Comparison of ENCODE assay signal across 9 mouse cellular contexts in genomic region chr5:76025996-76026665, GRCm38 (mm10). TPM values are rescaled to one million over a fixed set of nuclear protein-coding genes. Genes with fewer than 3 reads are reported as not detected.
A peak's percentile ranks its signal among the peaks of the same experiment; 100 is the strongest.
DNase-seq lines count a peak whose midpoint lies in the region; ATAC-seq and TF ChIP-seq lines count a peak whose summit lies in the region.
"Had no signal": no experiment of that assay in that cellular context is flagged by ENCODE, and none has a peak within 500 bp of the region (broad histone marks: within the 10 kb centered on the region; RNA-seq: fewer than 3 reads in every experiment).

No protein-coding gene starts in this region.

- no peaks in the 10 kb centered on the region for H3K4me1 ChIP-seq in hindbrain, embryonic 11.5 days (replicated peaks; ENCODE audit: control insufficient read depth, insufficient read depth, low read length)
- no peaks in the 10 kb centered on the region for H3K4me1 ChIP-seq in hindbrain, embryonic 16.5 days (ENCODE audit: control insufficient read depth, insufficient read depth, low read depth, low read length)
- H3K4me1 ChIP-seq in E14TG2a.4 (replicated peaks; ENCODE audit: low read depth, low read length) = peaks cover 8% of the 10 kb centered on the region
- H3K4me1 ChIP-seq in cortical plate, adult 2 months (ENCODE audit: control insufficient read depth, insufficient read depth, low read length) = no peaks in the 10 kb centered on the region
- H3K4me1 ChIP-seq in forebrain, embryonic 13.5 days = no peaks in the 10 kb centered on the region
- H3K4me1 ChIP-seq: neural tube, embryonic 12.5 days had no signal

- no peak overlapping the region for H3K4me2 ChIP-seq in hindbrain, embryonic 11.5 days (replicated peaks; ENCODE audit: low read depth, low read length)
- no peak overlapping the region for H3K4me2 ChIP-seq in hindbrain, embryonic 16.5 days (ENCODE audit: low read length)
- H3K4me2 ChIP-seq in forebrain, embryonic 13.5 days = no peak overlapping the region
- H3K4me2 ChIP-seq: neural tube, embryonic 12.5 days had no signal

- H3K36me3 ChIP-seq in hindbrain, embryonic 11.5 days (ENCODE audit: control insufficient read depth, insufficient read depth, low read length) = no peaks in the 10 kb centered on the region
- no peaks in the 10 kb centered on the region for H3K36me3 ChIP-seq in hindbrain, embryonic 16.5 days (ENCODE audit: control insufficient read depth, insufficient read depth, low read length)
- no peaks in the 10 kb centered on the region for H3K36me3 ChIP-seq in E14TG2a.4 (ENCODE audit: insufficient read depth, low read length)
- no peaks in the 10 kb centered on the region for H3K36me3 ChIP-seq in forebrain, embryonic 13.5 days (ENCODE audit: poor library complexity, severe bottlenecking)
- H3K36me3 ChIP-seq: neural tube, embryonic 12.5 days had no signal

- no peak for ATAC-seq in hindbrain, embryonic 11.5 days (ENCODE audit: low FRiP score)
- ATAC-seq in hindbrain, embryonic 16.5 days = no peak
- peak; percentile 54 for ATAC-seq in megakaryocyte, adult 5-6 weeks (ENCODE audit: poor library complexity, severe bottlenecking)
- ATAC-seq in forebrain, embryonic 13.5 days = no peak

- no peak for TF ChIP-seq POLR2A in cortical plate, adult 2 months (IDR thresholded peaks at IDR 0.05; ENCODE audit: extremely low read depth, insufficient read depth, low read length)

- DNase-seq in hindbrain, embryonic 11.5 days (ENCODE audit: low spot score) = peak; percentile 20
- DNase-seq in 3T3-L1 (ENCODE audit: low read depth, low spot score) = peak; percentile 54
- DNase-seq in gastrocnemius, postnatal 25 days = no peak

- 56% methylated on average over 4 of the region's 4 CpGs for WGBS in hindbrain, embryonic 11.5 days
- 63% methylated on average over 4 of the region's 4 CpGs for WGBS in hindbrain, embryonic 16.5 days
- WGBS in forebrain, embryonic 13.5 days = 55% methylated on average over 4 of the region's 4 CpGs

- no peak overlapping the region for H3K27ac ChIP-seq in hindbrain, embryonic 11.5 days (ENCODE audit: low read depth, low read length)
- H3K27ac ChIP-seq in hindbrain, embryonic 16.5 days (ENCODE audit: low read depth, low read length) = no peak overlapping the region
- no peak overlapping the region for H3K27ac ChIP-seq in cortical plate, adult 2 months (ENCODE audit: insufficient read depth, low read length)
- H3K27ac ChIP-seq in forebrain, embryonic 13.5 days = no peak overlapping the region
- H3K27ac ChIP-seq: neural tube, embryonic 12.5 days had no signal

- H3K27me3 ChIP-seq in hindbrain, embryonic 11.5 days (ENCODE audit: control insufficient read depth, insufficient read depth, low read length) = no peaks in the 10 kb centered on the region
- H3K27me3 ChIP-seq in hindbrain, embryonic 16.5 days (replicated peaks; ENCODE audit: control insufficient read depth, insufficient read depth, low read length) = no peaks in the 10 kb centered on the region
- H3K27me3 ChIP-seq in E14TG2a.4 (ENCODE audit: insufficient read depth, low read length) = no peaks in the 10 kb centered on the region
- no peaks in the 10 kb centered on the region for H3K27me3 ChIP-seq in forebrain, embryonic 13.5 days
- H3K27me3 ChIP-seq: neural tube, embryonic 12.5 days had no signal

- no peak overlapping the region for H3K4me3 ChIP-seq in hindbrain, embryonic 11.5 days (ENCODE audit: low read depth, low read length)
- H3K4me3 ChIP-seq in hindbrain, embryonic 16.5 days (ENCODE audit: low read length) = no peak overlapping the region
- no peak overlapping the region for H3K4me3 ChIP-seq in E14TG2a.4 (replicated peaks; ENCODE audit: low read length)
- no peak overlapping the region for H3K4me3 ChIP-seq in cortical plate, adult 2 months (ENCODE audit: insufficient read depth, low read length)
- no peak overlapping the region for H3K4me3 ChIP-seq in forebrain, embryonic 13.5 days
- H3K4me3 ChIP-seq: neural tube, embryonic 12.5 days had no signal

- no peaks in the 10 kb centered on the region for H3K9me3 ChIP-seq in hindbrain, embryonic 11.5 days (ENCODE audit: control insufficient read depth, low read length)
- H3K9me3 ChIP-seq in hindbrain, embryonic 16.5 days (ENCODE audit: control insufficient read depth, low read length) = no peaks in the 10 kb centered on the region
- peaks cover 15% of the 10 kb centered on the region for H3K9me3 ChIP-seq in E14TG2a.4 (ENCODE audit: low read length)
- no peaks in the 10 kb centered on the region for H3K9me3 ChIP-seq in forebrain, embryonic 13.5 days (replicated peaks)
- H3K9me3 ChIP-seq: neural tube, embryonic 12.5 days had no signal

- H3K9ac ChIP-seq in hindbrain, embryonic 11.5 days (ENCODE audit: low read depth, low read length) = no peak overlapping the region
- H3K9ac ChIP-seq in hindbrain, embryonic 16.5 days (ENCODE audit: low read depth, low read length) = no peak overlapping the region
- H3K9ac ChIP-seq in forebrain, embryonic 13.5 days = no peak overlapping the region
- H3K9ac ChIP-seq: neural tube, embryonic 12.5 days had no signal

- peak; percentile 26 for TF ChIP-seq CTCF in E14TG2a.4 (conservative IDR thresholded peaks at IDR 0.05; ENCODE audit: low read length)
- TF ChIP-seq CTCF in cortical plate, adult 2 months (IDR thresholded peaks at IDR 0.05; ENCODE audit: extremely low read depth, insufficient read depth, low read length) = peak; percentile 58

RNA-seq across cellular contexts. Expression of gene Kdr, which starts 47.9 kb away (rescaled TPM):
- 20.1 and 24.9 TPM in 2 replicates for polyA plus RNA-seq in hindbrain, embryonic 11.5 days (2014; fragmentation: Nextera tagmentation; extraction: Ambion mirVana)
- 21.7 and 28.6 TPM in 2 replicates for polyA plus RNA-seq in hindbrain, embryonic 16.5 days (2015; fragmentation: Nextera tagmentation; extraction: Ambion mirVana)
- polyA plus RNA-seq in cortical plate, adult 2 months (2012; rRNA removed) = 7.3 and 9.1 TPM in 2 replicates
- 0.07 TPM in 1 of 2 replicates, not detected in the other for total RNA-seq in megakaryocyte, adult 5-6 weeks (2015)
- 0.07 TPM in 1 of 2 replicates, not detected in the other for total RNA-seq in megakaryocyte, adult 5-6 weeks (2017)
- total RNA-seq in gastrocnemius, postnatal 25 days (2021) = 10 to 100 TPM; 13.7 to 19.4 TPM
- polyA plus RNA-seq in forebrain, embryonic 13.5 days (2015; fragmentation: Nextera tagmentation; extraction: Ambion mirVana) = 16.9 and 17.3 TPM in 2 replicates
